Mouse (Mus musculus) small intestine, adult 2 months (tissue): ENCODE measurements at regions not wholly inside any gene's neighbourhood (a gene's known extent, or its start where the extent isn't known, plus 50 kb on each side); places are given as distances from the start of the nearest gene placed in this dataset.

Experiments used
- CTCF ChIP-seq: fragments of 200-500 bp; IDR thresholded peaks from 2 replicates; pipeline ENCODE4 v1.5.1; 2012; ENCODE audit warnings: low read depth, mild to moderate bottlenecking, control low read depth, inconsistent platforms, low read length, moderate library complexity, mixed read lengths; ENCODE audit not compliant: insufficient replicate concordance, insufficient read length; ENCODE audit errors: extremely low read depth
- POLR2A ChIP-seq: fragments of 200-500 bp; IDR thresholded peaks from 2 replicates; pipeline ENCODE4 v1.6.1; 2012; ENCODE audit warnings: low read depth, mild to moderate bottlenecking, control low read depth, inconsistent platforms, low read length, moderate library complexity

DNA sequence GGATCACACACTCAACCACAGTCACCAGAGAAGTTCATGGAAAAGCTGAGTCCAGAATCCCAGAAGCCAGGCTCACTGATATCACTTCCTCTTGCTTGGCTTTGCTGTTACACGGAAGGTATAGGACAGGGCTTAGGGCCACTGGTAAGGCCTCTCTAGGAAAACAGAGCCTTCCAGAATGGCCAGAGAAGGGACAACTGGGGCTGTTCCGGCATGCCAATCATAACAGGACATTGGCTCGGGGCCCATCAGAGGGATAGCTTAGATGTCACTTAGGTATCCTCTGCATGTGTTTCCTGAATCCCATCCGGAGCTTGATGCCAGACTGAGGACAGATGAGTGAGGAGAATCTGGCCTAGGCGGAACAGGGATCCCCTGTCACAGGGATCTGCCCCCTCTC, 63.7 kb downstream of the Efnb1 start:
- no peak for TF ChIP-seq POLR2A
- TF ChIP-seq CTCF = no peak
